Mouse (Mus musculus): ENCODE results near the gene Pom121l2. TPM values are rescaled to one million over a fixed set of nuclear protein-coding genes. Genes with fewer than 3 reads are reported as not detected.

The Pom121l2 gene
- polyA plus RNA-seq, 3 experiments from 2014 or later = not detected

DNA sequence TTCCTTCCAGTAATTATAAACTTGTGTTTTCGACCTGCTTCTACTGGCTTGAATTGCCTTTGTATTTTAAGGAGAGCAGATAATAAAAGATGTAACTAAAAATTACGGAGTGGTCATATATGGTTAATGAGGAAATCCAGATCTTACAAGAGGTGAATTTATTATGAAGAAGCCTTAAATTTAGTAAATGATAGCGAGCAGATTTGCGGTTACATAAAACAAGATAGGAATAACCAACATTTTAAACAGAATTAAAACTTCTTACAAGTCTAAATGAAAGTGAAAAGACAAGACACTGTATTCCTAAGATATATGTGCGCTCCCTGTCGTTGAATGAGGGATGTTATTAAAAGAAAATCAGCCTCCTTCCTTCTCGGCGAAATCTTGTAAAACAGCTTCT, 13.9 kb downstream of the Pom121l2 start:
- ATAC-seq = no peak

DNA sequence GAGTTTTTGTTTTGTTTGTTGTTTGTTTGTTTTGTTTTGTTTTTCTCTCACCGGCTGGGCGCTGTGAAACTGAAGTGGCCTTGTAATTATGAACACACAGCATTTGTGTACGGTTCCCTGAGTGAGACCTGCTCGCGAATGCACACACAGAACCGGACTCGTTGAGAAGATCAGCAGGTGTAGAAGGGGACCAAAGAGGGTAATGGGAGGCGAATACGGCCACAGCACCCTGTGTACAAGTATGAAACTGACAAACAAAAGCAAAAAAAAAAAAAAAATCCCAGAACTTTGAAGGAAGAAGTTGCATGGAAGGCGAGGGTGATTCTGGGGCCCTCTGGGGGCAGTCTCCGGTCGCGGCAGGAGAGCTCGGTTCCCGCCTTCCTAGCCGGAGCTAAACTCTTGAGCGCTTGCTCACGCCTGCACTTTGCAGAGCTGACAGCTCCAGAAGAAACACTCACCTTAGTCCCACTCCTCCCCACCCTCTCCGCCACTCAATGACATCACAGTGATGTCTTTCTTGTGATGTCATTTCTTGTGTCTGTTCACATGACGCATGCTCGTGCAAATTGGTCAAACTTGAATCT, 14.4 kb downstream of the Pom121l2 start:
- ATAC-seq = peak; percentile 23

DNA sequence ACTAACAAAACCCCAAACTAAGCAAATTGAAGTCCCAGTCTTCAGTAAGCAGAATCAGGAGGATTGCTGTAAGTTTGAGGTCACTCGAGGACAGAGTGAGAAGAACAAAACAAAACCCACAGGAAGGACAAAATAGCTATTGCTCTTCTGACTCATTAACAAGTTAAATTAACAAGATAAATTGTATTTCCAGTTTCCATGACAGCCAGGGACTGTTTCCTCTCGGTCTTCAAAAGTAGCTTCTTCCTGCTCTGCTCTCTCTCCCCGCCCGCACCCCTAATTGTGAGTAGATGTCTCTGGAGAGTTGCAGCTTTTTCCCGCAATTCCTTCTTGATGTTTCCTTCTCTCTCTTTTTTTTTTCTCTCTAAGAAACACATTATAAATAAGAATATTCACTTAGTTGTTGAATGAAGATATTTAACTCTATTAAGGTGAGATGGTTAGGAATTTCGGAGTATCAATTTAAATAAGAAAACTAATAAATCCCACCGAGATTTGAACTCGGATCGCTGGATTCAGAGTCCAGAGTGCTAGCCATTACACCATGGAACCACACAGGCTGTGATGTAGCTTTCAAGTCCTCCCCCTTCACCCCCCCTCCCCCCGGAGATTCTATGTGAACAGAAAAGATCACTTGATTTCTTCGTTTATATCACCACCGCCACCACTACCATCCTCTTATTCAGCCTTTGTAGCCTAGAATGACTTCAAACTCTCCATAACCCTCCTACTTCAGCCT, 15.3 kb downstream of the Pom121l2 start:
- peak; percentile 71 for ATAC-seq

DNA sequence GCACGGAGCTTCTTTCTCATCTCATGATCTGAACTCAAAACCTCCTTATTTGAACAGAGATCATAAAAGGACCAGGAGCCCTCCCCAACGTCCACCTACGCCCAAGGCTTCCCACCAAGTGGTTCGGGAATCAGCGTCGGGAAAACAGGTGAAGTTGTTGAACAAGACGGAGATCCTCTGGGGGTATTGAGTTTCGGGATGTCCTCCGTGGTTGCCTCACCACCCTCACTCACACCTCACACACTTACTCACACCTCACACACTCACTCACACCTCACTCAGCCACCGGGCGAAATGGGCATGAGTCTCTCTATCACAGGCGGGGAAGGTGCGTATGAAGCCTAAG, 15.8 kb downstream of the Pom121l2 start:
- no peak for ATAC-seq

DNA sequence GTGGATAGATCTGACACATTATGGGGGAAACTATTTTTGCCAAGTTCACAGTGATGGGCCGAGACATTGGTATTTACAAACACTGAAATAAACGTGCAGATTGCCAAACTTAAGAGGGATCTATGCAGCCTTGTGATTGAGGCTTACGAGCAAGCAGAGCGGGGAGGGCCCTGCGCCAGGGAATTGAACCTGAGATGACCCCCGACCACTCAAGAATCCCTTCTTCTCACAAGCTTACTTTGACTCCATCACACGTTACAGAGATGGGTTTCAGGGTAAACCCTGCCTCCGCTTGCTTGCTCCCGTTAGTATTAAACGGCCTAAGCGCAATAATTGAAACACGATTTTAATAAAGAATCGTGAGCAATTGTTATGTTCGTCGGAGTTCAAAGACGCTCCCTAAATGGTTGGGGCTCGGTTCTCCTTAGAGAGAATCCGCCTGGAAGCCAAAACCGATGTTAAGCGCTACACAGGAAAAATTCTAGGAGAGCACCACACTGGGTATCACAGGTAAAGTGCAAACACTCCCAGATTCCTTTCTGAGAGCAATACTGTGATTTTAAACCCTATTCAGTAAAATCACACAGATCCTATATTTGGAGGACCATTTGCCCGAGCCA, 16.3 kb downstream of the Pom121l2 start:
- no peak for ATAC-seq

DNA sequence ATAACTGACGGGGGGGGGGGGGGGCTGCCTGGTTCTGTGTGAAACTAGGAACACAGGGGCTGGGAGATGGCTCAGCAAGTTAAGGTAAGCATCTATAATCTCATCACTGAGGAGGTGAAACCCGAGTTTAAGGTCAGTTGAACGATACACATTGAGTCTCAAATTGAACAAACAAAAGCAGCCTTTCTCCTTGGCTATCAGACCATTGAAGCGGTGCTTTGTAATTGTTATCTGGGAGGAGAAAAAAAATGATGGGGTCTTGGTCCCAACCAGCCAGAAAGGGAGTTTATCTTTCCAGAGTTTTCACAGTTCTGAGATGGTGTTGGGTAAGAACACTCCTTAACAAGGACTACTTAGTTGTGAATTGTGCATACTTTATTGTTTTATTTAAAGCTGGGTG, 16.8 kb downstream of the Pom121l2 start:
- no peak for ATAC-seq

DNA sequence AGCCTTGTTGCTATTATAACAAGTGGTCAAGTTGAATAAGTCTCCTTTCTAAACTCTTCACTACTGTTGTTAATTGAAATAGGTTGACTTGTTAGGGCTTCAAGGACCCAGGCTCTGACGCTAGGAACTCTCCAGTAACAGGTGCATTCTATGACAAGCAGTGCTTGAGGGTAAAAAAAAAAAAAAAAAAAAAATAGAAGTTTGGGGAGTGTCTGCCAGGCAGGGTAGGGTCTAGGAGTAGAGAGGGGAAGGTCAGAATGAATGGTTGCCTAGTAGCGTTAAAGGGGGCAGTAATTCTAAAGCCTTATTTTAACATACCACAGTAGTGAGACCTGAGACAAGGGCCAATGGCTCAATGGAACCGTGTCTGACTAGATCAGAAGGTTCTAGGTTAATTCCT, 17.4 kb downstream of the Pom121l2 start:
- no peak for ATAC-seq

DNA sequence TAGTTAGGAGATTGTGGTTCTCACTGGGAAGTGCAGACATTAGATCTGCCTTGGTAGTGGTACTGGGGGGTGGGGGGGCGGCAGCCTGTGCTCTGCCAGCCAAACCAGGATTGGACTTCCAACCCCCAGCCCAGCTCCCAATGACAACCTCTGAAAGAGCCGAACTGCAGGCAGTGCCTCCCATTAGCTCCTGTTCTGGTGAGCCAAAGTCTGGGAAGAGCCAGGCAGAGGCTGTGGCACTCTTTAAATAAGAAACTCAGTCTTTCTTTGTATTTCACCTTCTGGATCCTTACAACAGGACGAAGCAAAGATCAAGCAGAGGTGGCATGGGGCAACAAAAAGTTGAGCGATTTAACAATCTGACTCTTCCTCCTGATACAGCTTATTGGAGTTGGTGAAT, 18.2 kb downstream of the Pom121l2 start:
- no peak for ATAC-seq

DNA sequence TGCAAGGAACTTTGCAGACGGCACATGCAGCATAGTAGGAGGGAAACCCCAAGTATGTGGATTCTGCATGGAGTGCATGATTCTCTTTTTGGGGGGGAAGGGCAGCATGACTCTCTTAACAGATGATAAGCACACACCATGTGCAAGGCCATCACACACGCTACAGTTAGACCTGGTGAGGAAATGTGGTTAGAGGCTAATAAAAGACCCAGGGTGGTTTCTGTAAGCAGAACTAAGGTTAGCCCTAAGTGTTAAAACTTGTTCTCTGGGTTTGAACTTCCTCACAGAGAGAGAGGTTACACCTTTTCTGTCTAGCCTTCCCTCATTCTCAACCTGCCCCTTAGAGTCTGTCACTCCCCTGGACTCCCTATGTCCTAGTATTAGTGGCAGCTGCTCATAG, 20.4 kb downstream of the Pom121l2 start:
- no peak for ATAC-seq

DNA sequence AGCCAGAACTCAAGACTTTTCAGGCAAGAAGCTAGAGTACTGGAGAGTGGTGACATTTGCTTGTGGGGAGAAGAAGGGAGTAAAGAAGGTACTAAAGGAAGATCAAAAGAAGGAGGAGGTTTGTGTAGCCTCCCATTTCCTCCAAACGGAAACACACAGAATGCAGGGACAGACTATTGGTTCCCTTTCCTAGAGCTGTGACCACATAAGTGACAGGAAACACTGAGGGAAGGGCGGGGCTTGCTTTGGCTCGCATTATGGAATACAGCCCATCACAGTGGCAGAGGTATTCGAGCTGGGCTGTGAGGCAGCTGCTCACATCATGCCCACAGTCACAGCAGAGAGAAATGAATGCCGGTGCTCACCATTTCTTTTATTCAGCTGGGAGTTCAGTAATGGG, 20.8 kb downstream of the Pom121l2 start:
- peak; percentile 22 for ATAC-seq

DNA sequence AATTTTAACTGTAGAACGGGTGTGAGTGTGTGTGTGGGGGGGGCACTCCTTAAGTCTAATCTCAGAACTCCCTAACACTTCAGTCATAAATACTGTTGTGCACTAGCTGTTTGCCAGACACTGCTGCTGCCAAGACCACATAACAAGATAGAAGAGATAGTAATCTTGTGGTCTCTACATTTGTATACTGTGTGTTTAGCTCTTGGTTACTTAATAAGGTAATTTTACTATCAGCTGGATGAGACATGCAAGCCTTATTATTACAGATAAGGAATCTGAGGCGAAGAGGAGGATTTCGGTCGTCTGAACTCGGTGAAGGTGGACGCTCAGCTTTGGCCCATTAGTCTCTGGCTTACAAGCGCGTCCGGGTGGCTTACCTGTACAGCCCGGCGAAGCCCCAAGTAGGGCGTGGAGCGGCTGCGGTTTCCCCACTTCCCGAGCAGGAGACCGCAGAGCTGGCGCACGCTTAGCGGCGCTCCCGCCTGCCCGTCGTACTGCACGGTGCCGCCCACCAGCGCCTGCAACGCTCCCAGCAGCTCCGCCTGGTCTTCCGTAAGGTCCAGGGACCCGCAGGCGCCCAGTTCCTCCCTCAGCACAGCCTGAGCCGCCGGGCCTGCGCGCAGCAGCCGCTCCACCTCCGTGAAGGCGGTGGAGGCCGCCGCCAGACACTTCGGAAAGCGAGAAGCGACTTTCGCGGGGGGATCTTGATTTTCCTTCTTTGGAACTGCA, 24.8 kb downstream of the Pom121l2 start:
- ATAC-seq = peak; percentile 79

DNA sequence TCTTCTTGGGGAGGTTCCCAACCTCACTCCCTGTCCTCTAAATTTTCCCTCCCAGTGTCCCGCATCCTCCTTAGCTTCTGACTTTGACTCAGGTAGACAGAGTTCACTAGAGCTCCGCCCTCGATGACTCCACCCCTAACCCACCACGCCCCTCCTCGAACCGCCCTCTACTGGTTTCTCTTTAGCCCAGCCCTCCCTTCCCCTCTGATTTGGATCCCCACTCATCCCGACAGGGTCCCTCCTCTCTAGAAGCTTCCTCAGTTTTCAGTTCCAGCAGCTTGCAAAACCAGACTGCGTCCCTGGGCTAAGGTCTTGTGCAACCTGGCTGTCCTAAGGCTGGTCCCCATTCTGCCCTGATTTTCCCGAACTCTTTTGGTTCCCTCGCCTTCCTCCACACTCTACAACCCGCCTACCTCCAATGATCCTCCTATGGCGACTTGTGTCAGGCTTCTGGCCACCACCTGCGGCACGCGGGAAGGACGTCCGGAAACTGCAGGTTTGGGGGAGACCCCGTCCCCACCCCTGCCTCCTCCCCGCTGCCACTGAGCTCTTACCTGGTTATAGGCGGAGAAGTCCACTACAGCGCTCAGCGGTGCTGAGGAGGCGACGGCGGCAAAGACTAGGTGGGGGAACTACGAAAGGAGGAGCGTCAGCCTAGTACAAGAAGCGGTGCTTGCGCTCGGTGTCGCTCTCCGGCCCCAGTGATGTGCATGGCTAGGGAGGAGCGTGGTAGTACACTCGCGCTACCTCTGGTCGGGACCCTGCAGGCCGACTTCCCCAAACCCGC, 25.5 kb downstream of the Pom121l2 start:
- peak; percentile 79 for ATAC-seq

DNA sequence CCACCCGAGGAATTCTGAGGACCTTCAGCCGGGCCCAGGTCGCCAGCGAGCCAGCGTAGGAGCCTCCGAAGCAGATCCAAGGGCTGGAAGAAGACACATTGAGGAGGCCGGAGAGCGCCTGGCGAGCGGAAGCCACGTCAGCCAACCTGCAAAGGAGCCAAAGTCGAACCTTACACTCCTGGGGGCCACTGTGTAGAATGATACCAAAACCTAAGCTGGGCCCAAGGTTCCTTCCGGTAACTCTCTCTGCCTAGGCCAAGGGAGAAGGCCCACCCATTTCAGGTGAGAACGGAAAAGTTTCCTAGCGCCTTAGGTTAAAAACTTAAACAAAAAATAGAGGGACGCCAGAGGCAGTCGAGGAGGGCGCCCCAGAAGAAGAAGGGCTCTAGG, 26.1 kb downstream of the Pom121l2 start:
- ATAC-seq = no peak

DNA sequence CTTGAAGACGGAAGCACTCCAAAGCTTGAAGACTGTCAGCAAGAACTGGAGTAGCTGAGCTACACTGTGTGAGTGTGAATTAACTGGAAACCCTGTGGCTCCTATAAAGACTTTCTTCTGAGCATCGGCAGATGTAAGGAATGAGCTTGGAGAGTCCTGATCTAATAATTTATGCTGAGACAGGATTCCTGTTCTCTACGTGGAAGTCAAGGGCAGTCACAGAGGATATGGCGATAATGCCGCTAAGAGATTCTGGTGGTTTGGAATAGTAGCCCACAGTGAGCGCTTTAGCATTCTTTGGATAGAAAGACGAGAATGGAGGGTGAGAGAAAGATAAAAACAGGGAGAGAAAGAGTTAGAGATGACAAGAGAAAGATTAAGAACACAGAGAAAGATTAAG, 26.9 kb downstream of the Pom121l2 start:
- ATAC-seq = no peak

DNA sequence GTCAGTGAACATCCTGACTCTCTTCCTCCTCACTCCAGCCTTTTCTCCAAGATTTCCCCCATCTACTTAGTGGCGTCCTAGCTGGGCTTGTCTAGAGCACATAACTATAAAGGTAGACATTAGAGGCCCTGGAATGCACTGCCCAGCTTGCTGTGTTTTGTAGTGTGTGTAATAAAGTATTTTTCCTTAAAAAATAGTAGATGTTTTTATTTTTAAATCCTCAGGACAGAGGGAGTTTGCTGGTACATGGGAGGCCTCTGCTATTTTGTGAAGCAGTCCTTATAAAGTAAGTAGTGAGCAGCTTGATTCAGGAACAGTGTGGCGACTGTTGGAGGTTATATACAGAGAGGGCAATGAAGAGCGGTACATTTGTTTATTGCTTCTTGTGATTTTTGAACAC, 27.7 kb downstream of the Pom121l2 start:
- no peak for ATAC-seq

DNA sequence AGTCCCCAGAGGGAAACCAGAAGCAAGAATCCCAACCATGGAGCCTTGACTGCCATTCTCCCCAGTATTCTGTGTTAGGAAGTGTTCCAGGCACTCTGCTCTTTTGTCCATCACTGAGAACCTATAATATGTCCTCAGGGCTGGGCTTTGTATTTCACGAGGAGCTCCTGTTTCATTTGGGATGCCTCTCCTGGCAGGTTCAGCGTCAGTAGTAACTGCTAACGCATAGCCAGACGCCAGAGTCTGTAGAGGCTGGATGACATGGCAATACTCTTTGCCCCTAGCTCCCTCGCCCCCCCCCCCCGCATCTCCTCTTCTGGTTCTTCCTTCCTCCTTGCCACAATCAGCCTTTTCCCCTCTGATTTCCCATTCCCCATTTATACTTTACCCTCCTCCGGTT, 28.6 kb downstream of the Pom121l2 start, which contains the start of gene Prss16:
TSS of gene Prss16 (minus strand) at position 101 of the 400 bp plus-strand sequence.
- no peak for ATAC-seq

DNA sequence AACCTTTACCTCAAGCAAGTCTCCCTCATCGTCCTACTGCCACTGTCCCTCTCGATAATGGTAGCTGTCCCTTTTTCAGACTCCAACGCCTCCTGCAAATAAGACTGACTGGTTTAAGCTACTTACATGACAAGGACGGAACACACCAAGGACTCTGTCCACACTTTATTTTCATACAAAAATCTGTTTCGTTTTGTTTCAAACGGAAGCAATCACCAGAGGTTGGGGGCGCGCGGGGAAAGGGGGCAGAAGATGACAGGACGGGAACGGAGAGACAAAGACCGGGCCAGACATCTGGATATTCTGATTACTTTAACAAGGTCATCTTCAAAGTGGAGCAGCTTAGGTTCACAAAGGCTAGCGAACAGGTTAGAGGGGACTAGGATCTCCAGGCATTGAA, 32.7 kb downstream of the Pom121l2 start:
- ATAC-seq = no peak

DNA sequence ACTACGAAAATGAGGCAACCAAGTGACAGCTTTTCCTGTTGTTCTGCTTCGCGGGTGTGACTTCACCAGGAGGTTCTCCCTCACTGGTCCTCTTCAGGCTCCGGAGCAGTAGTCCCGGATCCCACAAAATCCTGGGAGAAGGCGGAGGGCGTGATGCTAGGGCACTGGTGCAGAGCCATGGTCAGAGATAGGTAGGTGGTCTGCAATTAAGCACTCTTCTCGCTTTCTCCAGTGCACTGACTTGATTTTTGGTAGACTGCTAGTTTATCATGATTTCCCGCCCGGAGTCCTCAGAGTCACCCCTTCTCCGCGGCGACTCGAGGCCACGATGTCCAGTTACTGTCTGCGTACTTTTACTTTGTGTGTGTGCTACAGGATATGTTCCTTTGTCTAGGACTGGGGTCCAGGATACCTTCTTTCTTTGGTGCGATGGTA, 33.4 kb downstream of the Pom121l2 start:
- no peak for ATAC-seq

DNA sequence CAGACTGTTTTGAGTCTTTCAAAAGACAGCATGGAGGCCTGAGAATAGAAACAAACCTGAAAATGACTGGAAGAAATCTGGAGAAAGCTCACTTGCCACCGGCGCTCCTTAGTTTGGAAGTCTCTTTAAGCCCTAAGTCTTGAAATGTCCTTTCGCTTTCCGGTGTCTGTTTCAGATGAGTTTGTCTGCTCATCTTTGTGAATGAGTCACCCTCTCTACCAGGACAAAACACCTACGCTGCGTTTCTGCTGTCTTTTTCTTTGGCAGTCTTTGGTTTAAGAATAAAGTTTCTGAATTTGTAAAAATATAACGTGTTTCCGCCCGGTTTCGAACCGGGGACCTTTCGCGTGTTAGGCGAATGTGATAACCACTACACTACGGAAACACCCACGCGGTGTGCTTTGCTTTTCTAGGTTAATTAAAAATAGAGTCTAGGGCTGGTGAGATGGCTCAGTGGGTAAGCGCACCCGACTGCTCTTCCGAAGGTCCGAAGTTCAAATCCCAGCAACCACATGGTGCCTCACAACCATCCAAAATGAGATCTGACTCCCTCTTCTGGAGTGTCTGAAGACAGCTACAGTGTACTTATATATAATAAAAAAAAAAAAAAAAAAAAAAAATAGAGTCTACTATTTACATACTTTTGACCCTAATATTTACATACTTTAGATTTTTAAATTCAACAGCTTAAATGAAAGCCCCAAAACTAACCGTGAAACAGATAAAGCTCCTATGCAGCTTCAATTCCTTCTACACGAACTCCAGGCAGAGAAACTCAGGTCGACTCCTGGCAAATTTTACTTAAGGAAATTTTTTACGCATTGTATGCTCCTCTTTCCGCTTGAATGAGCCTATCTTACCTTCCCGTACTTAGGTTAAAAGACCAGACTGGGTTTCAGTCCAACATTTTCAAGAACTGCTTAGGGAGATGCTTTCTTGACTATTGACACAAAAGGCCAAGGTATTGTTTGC, 34.8 kb downstream of the Pom121l2 start:
- peak; percentile 86 for ATAC-seq

DNA sequence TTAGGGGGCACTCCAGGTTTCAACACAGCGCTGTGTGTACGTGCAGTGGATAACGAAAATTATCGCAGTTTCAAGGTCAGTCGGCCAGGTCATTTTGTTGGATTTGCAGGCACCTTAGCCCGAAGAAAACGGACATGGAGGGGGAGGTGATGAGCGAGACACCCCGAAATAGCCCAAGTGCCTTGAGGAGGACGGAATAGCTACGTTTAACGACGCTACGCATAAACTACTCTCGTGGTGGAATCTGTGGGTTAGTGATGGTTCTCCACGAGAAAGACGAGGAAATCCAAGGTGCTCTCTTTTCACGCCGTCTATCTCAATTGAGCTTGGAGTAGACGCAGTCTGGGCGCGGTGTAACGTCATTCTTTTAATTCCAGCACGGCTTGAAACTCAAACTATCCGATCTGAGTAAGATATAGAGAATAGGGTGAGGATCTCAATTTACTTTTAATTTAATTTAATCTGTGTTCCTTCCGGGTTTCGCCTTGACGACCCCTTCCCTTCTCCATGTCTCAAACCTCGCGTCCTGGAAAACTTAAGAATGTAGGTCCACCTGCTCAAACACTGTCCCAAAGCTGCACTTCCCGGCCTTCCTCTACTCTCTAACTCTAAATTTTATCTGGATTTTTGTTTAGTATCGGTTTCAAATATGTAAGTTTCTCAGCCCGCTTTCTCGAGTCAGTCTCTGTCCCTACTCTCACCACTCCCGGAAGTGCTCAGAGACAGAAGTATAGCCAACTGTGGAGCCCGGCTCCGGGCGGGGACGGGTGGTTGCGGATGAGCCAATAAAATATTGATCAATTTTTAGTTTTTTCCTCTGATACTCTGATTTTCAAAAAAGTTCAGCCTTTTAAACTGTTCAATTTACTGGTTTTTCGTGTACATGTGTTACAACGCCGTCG, 39.2 kb downstream of the Pom121l2 start:
- ATAC-seq = peak; percentile 47

All from inflammation-experienced regulatory T-cells, adult 6 months (primary cell).